Mouse (Mus musculus) heart, embryonic 10.5 days (tissue): ENCODE data around the gene Mettl27. TPM values are rescaled to one million over a fixed set of nuclear protein-coding genes. Genes with fewer than 3 reads are reported as not detected.
"Not testable (repeated sequence)": the region's sequence is repeated elsewhere in the genome, so short reads cannot be mapped to it uniquely, and the experiment has no call there.

Experiments
- DNase-seq: peaks from one replicate; pipeline ENCODE4 v3.0.0-alpha.2; 2017; ENCODE audit warnings: low spot score
- H3K27ac ChIP-seq: fragments of 300-500 bp; sonication (generic); 2 replicates; pipeline ENCODE4 v1.5.1; 2016; ENCODE audit warnings: mild to moderate bottlenecking
- H3K27me3 ChIP-seq: fragments of 300-500 bp; sonication (generic); 2 replicates; pipeline ENCODE4 v1.6.1; 2016; ENCODE audit warnings: mild to moderate bottlenecking; ENCODE audit not compliant: poor library complexity, insufficient read depth, severe bottlenecking
- H3K36me3 ChIP-seq: fragments of 300-500 bp; sonication (generic); 2 replicates; pipeline ENCODE4 v1.6.1; 2016; ENCODE audit warnings: mild to moderate bottlenecking, moderate library complexity
- H3K4me1 ChIP-seq: fragments of 300-500 bp; sonication (generic); 2 replicates; pipeline ENCODE4 v1.6.1; 2016; ENCODE audit warnings: mild to moderate bottlenecking
- H3K4me3 ChIP-seq: fragments of 300-500 bp; sonication (generic); 2 replicates; pipeline ENCODE4 v1.5.1; 2016; ENCODE audit warnings: mild to moderate bottlenecking, moderate library complexity
- H3K9me3 ChIP-seq: fragments of 300-500 bp; sonication (generic); 2 replicates; pipeline ENCODE4 v1.6.1; 2016; ENCODE audit warnings: mild to moderate bottlenecking, moderate library complexity
- WGBS: fragments of 180-500 bp; shearing (Covaris S2); methylation state at CpG from one replicate; pipeline ENCODE4 v1.1.7; 2016; 5-methylcytosine and 5-hydroxymethylcytosine counted together
- polyA plus RNA-seq: library from polyadenylated mRNA; unstranded; fragments of >200 nt; fragmentation: Nextera tagmentation; extraction: Ambion mirVana; gene quantifications from 2 replicates; pipeline ENCODE4 v1.2.1, GENCODE M21; 2016

Gene Mettl27
- polyA plus RNA-seq, 1 experiment from 2014 or later: 12.1 TPM

GRCm38 (mm10) chr5:134946063-134946856, 14.1 kb downstream of the Mettl27 start:
- Histone ChIP-seq H3K4me1 (peaks cover 41% of the 10 kb centered on the region), H3K4me3 (peak overlapping the region; percentile 48), H3K27me3 (peaks cover 46% of the 10 kb centered on the region), H3K36me3 (no peaks in the 10 kb centered on the region), H3K27ac (peak overlapping the region; percentile 68), H3K9me3 (no peaks in the 10 kb centered on the region)
- WGBS: 21% methylated on average over 43 of the region's 43 CpGs
- no peak for DNase-seq

- Histone ChIP-seq H3K9me3 (no peaks in the 10 kb centered on the region), H3K4me1 (peaks cover 46% of the 10 kb centered on the region), H3K4me3 (peak within 1 kb of the TSS; percentile 48), H3K36me3 (no peaks in the 10 kb centered on the region), H3K27ac (peak within 1 kb of the TSS; percentile 68), H3K27me3 (peaks cover 49% of the 10 kb centered on the region)
- 14% methylated on average over 11 of the region's 11 CpGs for WGBS
- DNase-seq: no peak
Measured at GRCm38 (mm10) chr5:134946857-134947255, 14.7 kb downstream of the Mettl27 start, which contains the start of gene Cldn4. Gene Cldn4 (minus strand): TSS chr5:134946934.

- WGBS: 48% methylated on average over 5 of the region's 5 CpGs
- no peak for DNase-seq
- H3K27me3 ChIP-seq: peaks cover 50% of the 10 kb centered on the region
Measured at GRCm38 (mm10) chr5:134947420-134948084, 15.4 kb downstream of the Mettl27 start.

GRCm38 (mm10) chr5:134948085-134948439, 15.9 kb downstream of the Mettl27 start:
- H3K27ac ChIP-seq: peak overlapping the region; percentile 45; the same call in 1 of the 2 replicates
- 52% methylated on average over 4 of the region's 4 CpGs for WGBS
- no peak overlapping the region for H3K4me3 ChIP-seq
- H3K36me3 ChIP-seq: no peaks in the 10 kb centered on the region
- no peak for DNase-seq
- H3K4me1 ChIP-seq: peaks cover 52% of the 10 kb centered on the region
- no peaks in the 10 kb centered on the region for H3K9me3 ChIP-seq
- H3K27me3 ChIP-seq: peaks cover 50% of the 10 kb centered on the region

More at GRCm38 (mm10) chr5:134947420-134948084, 15.4 kb downstream of the Mettl27 start:
- Histone ChIP-seq H3K4me1 (peaks cover 49% of the 10 kb centered on the region), H3K9me3 (no peaks in the 10 kb centered on the region), H3K4me3 (no peak overlapping the region), H3K27ac (peak overlapping the region; percentile 45; the same call in 1 of the 2 replicates), H3K36me3 (no peaks in the 10 kb centered on the region)

- H3K27ac ChIP-seq: peak overlapping the region; percentile 88
- WGBS: 13% methylated on average over 19 of the region's 19 CpGs
- H3K27me3 ChIP-seq: peaks cover 24% of the 10 kb centered on the region
- no peaks in the 10 kb centered on the region for H3K9me3 ChIP-seq
- H3K4me1 ChIP-seq: peaks cover 42% of the 10 kb centered on the region
- peak overlapping the region; percentile 48 for H3K4me3 ChIP-seq
- DNase-seq: peak; percentile 91
- no peaks in the 10 kb centered on the region for H3K36me3 ChIP-seq
Measured at GRCm38 (mm10) chr5:134951053-134951884, 19.1 kb downstream of the Mettl27 start.

GRCm38 (mm10) chr5:134955491-134955890, 23.3 kb downstream of the Mettl27 start:
- Histone ChIP-seq H3K27ac (no peak overlapping the region), H3K4me1 (peaks cover 36% of the 10 kb centered on the region), H3K27me3 (peaks cover 4% of the 10 kb centered on the region; the same call in 1 of the 2 replicates), H3K36me3 (no peaks in the 10 kb centered on the region), H3K9me3 (no peaks in the 10 kb centered on the region), H3K4me3 (no peak overlapping the region)
- no peak for DNase-seq
- WGBS: 58% methylated on average over 5 of the region's 5 CpGs

GRCm38 (mm10) chr5:134959114-134959513, 26.9 kb downstream of the Mettl27 start:
- DNase-seq: no peak
- H3K4me3 ChIP-seq: no peak overlapping the region
- no peaks in the 10 kb centered on the region for H3K36me3 ChIP-seq
- no peaks in the 10 kb centered on the region for H3K27me3 ChIP-seq
- peaks cover 21% of the 10 kb centered on the region for H3K4me1 ChIP-seq
- H3K9me3 ChIP-seq: no peaks in the 10 kb centered on the region
- H3K27ac ChIP-seq: peak overlapping the region; percentile 37; the same call in 1 of the 2 replicates
- 59% methylated on average over 7 of the region's 7 CpGs for WGBS

- Histone ChIP-seq H3K36me3 (no peaks in the 10 kb centered on the region), H3K4me3 (no peak overlapping the region), H3K27me3 (no peaks in the 10 kb centered on the region), H3K4me1 (peaks cover 21% of the 10 kb centered on the region), H3K9me3 (no peaks in the 10 kb centered on the region), H3K27ac (no peak overlapping the region)
- DNase-seq: no peak
- WGBS: 71% methylated on average over 2 of the region's 2 CpGs
Measured at GRCm38 (mm10) chr5:134960430-134960829, 28.3 kb downstream of the Mettl27 start.

GRCm38 (mm10) chr5:134961519-134961918, 29.4 kb downstream of the Mettl27 start:
- Histone ChIP-seq H3K27me3 (peaks cover 2% of the 10 kb centered on the region), H3K27ac (no peak overlapping the region), H3K9me3 (no peaks in the 10 kb centered on the region), H3K4me1 (peaks cover 30% of the 10 kb centered on the region), H3K36me3 (no peaks in the 10 kb centered on the region), H3K4me3 (no peak overlapping the region)
- WGBS: 90% methylated on average over 2 of the region's 2 CpGs
- DNase-seq: no peak

GRCm38 (mm10) chr5:134963546-134963945, 31.4 kb downstream of the Mettl27 start:
- no peak overlapping the region for H3K27ac ChIP-seq
- 20% methylated on average over 5 of the region's 5 CpGs for WGBS
- DNase-seq: no peak
- H3K9me3 ChIP-seq: no peaks in the 10 kb centered on the region
- peaks cover 19% of the 10 kb centered on the region for H3K27me3 ChIP-seq
- H3K36me3 ChIP-seq: no peaks in the 10 kb centered on the region
- H3K4me3 ChIP-seq: no peak overlapping the region
- H3K4me1 ChIP-seq: peaks cover 19% of the 10 kb centered on the region

GRCm38 (mm10) chr5:134964655-134965054, 32.5 kb downstream of the Mettl27 start:
- not testable (repeated sequence) for H3K36me3 ChIP-seq, H3K4me3 ChIP-seq, H3K27ac ChIP-seq, H3K9me3 ChIP-seq, DNase-seq
- peaks cover 23% of the 10 kb centered on the region for H3K27me3 ChIP-seq
- peaks cover 16% of the 10 kb centered on the region for H3K4me1 ChIP-seq

- Histone ChIP-seq H3K27ac (no peak overlapping the region), H3K4me1 (peaks cover 16% of the 10 kb centered on the region), H3K36me3 (no peaks in the 10 kb centered on the region), H3K4me3 (peak overlapping the region; percentile 52), H3K9me3 (no peaks in the 10 kb centered on the region), H3K27me3 (peaks cover 23% of the 10 kb centered on the region)
- 5% methylated on average over 10 of the region's 10 CpGs for WGBS
- no peak for DNase-seq
Measured at GRCm38 (mm10) chr5:134965473-134965851, 33.3 kb downstream of the Mettl27 start.
